Mouse (Mus musculus) kidney, adult 8-10 months (tissue): ENCODE data around the gene Hoxd11.
A peak's percentile ranks its signal among the peaks of the same experiment; 100 is the strongest.

Source experiments
- DNase-seq, 2 experiments: peaks; one replicate each; pipeline ENCODE4 v3.0.0; 2022

Hoxd11 gene

DNA sequence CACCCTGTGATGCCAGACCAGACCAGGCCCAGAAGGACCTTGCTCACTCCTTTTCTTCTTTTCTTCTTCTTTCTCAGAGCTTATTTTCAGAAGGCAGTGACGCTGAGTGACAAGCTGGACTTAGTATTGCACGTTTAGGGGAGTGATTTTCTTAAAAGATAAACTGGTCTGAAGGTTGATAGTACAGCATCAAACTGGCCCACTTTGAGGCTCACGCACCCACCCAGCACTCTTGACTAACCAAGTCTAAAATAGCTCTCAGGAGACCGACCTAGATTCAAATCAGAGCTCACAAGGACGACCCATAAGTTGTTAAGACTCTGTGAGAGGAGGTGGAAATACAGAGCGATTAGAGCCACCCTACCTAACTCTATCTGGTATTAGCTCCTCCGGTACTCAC is 12.9 kb upstream of the Hoxd11 start:
- DNase-seq = no peak

DNA sequence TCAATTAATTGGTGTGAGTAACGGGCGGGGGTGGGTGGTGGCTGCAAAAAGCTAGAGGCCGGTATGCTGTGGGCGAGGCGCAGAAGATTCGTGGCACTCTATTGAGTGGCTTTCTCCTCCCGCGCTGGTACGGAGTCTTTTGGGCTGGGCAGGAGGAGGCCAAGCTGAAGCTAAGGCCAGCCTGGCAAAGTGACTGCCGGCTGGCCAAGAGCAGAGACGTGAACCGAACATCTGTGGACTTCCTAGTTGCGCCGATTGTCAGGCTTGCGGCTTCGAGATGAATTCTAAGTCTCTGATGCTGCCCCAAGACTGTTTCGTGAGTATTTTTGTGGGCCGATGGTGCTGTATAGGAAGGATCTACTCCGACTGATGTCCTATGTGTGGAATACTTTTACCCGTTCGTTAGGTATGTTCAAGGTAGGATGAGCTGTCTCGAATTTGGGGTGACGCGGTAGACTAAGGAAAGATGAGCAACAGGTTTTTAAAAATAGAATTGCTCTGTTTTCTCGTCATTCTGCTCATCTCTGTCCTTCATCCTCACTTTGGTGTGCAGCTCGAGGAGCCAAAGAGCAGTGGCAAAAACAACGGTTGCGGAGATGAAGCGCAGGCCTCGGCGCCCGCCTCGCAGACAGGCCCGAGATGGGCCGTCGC is 12.0 kb upstream of the Hoxd11 start:
- DNase-seq = no peak

DNA sequence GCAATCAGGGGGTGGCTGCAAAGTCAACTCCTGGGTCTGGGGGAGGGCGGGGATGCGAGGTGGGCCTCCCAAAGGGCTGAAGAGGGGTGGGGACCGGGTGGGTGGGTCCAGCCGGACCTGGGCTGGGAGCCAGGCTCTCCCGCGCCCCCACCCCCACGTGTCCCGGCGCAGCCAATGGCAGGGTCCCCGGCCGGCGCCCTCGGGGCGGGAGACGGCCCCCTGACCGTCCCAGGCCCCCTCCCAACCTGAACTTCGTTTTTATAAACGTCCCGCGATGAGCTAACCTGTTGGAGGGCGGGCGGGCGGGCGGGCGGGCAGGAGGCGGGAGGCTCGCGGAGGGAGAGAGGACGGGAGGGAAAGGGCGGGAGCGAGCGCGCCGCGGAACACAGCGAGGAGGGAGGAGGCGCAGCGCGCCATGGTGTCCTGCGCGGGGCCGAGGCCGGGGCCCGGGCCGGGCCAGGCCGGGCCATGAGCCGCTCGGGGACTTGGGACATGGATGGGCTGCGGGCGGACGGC is 11.5 kb upstream of the Hoxd11 start, which contains the start of gene Hoxd13:
Gene Hoxd13, plus strand, starts transcription at position 469 of the 516 bp plus-strand sequence.
- no peak for DNase-seq

DNA sequence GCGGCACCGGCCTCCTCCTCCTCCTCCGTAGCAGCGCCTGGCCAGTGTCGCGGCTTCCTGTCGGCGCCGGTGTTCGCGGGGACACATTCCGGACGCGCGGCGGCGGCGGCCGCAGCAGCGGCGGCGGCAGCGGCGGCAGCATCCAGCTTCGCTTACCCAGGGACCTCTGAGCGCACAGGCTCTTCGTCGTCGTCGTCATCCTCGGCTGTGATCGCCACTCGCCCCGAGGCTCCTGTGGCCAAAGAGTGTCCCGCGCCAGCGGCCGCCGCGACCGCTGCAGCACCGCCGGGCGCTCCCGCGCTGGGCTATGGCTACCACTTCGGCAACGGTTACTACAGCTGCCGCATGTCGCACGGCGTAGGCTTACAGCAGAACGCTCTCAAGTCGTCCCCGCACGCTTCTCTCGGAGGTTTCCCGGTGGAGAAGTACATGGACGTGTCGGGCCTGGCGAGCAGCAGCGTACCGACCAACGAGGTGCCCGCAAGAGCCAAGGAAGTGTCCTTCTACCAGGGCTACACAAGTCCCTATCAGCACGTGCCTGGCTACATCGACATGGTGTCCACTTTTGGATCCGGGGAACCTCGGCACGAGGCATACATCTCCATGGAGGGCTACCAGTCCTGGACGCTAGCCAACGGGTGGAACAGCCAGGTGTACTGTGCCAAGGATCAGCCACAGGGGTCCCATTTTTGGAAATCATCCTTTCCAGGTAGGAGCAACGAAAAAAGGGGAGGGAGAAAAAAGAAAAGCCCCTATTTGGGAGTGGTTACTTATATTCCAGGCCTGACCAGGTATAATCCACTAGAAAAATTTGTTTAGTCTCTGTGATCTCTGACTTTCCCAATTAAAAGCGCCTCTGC is 10.8 kb upstream of the Hoxd11 start:
- DNase-seq = no peak

DNA sequence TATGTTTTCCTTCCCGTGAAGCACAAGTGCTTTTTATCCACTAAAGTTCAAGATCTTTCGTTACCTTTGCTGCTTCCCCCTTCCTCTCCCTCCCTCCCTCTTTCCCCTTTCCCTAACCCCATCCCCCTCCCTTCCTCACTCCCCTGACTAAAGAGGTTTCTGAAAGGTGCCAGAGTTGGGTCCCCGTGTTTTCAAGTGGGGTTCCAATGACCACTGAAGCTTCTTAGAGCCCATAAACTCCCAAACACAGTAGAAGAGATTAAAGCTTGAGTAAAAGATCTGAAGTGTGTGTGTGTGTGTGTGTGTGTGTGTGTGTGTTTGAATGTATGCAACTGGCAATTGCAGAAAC is 10.2 kb upstream of the Hoxd11 start:
- DNase-seq = no peak

DNA sequence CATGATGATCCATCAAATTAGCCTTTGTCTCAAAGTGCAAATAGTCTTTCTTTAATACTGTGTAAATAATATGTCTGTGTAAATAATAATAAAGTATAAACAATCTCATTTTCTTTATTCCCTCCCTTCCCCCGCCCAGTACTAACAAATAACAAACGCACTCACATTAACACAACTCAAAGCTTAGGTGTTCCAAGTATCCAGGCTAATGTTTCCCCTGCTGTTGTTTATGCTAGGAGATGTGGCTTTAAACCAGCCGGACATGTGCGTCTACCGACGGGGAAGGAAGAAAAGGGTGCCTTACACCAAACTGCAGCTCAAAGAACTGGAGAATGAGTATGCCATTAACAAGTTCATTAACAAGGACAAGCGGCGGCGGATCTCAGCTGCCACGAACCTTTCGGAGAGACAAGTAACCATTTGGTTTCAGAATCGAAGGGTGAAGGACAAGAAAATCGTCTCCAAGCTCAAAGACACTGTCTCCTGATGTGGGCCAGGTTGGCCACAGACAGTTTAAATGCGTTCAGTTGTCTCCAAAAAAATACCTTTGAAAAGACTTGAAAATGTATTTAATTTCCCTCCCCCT is 9.6 kb upstream of the Hoxd11 start:
- no peak for DNase-seq

DNA sequence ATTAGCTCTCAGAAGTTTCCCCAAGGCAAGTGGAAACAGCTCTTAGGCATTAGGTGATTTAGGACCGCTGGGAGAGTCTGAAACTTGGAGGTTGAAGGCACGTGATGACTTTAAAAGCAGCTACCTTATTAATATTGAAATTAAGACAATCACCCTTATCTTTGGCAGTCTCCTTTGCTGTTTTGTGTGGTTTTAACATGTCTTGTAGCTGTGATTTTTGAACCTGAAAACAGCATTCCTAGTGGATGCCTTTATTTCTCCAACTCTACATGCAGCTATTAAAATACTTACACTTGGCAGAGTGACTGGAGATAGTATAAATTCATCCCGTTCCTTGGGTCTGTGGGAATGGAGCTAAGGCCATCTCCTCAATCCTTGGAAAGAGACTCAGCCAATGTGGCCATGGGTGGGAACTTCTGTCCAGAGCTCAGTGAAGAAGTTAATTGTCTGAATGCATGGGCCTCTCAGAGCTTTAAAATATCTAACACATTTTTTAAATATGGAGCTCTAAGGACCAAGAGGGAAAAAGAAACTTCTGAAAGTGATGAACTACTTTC is 8.6 kb upstream of the Hoxd11 start:
- no peak for DNase-seq

DNA sequence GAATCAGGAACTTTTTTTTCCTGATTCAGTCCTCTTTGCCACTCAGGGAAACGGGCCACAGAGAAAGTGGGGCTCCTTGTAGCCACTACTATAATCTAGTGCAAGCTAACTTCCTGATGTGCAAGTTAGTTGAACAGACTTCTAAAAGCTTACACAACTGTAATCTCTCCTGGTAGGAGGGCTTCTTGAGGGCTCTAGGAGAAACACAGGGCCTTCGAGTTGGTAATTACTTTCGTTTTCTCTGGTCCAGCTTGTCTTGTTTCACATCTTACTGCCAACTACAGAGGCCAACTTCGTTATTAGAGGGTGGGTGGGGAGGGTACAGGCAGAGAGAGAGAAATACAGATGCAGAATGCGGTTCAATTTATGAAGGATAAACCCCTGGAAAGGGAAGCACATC is 7.5 kb upstream of the Hoxd11 start:
- DNase-seq = no peak

DNA sequence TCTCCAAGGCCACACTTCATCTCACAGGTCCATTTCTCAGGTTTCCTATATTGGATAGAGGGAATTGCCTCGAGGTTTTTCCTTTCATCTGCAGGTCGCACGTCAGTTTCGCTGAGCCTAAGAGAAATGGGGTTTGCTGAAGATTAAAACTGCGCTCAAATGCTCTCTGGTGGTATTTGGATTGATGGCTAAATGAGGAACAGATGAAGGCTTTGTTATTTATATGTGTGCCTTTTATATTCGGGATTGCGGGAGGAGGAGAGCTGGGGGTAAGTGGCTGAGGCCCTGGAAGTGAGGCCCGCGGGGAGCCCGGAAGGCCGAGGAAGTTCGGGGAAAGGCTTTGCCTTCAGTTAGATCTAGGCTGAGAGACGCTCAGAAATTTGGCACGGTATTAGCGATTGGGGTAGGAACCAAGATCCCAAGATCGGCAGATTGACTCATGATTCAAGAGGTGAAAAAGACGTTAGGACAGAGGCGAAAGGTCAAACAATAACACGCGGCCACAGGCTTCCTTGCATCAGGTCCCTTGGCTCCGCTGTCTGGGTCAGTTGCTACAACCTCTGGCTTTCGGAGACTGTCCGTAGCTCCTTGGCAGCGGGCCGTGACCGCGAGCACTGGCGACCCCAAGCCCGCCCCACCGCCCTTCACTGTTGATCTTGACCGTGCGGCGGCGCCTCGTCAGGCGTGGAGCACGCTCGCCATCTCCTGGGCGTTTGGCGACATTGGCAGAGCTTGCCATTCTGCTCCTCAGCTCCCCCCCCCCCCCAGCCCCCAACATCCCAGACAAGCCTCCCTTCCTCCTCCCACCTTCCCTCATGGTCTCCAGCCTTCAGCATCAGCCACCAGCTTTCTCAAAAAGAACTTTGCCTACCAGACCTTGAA is 6.6 kb upstream of the Hoxd11 start:
- peak in 1 of 2 experiments; percentile 46 for DNase-seq

DNA sequence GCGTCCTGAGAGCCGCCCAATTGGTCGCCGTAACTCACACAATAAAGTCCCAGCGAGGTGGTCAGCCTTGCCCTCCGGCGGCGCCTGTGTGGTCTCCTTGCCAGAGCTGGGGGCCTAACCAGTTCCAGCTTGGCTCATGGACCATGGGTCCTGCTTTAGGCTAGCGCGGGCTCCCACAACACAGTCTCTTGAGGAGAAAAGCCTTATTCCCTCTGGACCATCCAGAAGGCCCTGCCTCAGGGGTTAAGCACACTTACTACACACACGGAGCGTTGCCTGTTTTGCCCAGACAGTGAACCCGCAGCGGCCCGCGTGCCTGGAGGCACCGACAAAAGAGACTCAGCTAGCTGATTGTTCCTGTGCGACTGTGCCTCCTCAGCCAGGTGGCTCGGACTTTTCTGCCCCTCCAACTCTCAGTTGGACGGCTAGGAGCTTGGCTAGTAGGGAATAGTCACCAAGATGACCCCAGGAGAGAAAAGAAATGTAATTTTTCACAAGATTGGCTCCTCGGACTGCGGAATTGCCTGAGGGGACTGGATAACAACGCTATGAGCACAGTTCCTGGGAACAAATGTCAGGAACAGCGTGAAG is 5.4 kb upstream of the Hoxd11 start:
- peak in 1 of 2 experiments; percentile 0 for DNase-seq

DNA sequence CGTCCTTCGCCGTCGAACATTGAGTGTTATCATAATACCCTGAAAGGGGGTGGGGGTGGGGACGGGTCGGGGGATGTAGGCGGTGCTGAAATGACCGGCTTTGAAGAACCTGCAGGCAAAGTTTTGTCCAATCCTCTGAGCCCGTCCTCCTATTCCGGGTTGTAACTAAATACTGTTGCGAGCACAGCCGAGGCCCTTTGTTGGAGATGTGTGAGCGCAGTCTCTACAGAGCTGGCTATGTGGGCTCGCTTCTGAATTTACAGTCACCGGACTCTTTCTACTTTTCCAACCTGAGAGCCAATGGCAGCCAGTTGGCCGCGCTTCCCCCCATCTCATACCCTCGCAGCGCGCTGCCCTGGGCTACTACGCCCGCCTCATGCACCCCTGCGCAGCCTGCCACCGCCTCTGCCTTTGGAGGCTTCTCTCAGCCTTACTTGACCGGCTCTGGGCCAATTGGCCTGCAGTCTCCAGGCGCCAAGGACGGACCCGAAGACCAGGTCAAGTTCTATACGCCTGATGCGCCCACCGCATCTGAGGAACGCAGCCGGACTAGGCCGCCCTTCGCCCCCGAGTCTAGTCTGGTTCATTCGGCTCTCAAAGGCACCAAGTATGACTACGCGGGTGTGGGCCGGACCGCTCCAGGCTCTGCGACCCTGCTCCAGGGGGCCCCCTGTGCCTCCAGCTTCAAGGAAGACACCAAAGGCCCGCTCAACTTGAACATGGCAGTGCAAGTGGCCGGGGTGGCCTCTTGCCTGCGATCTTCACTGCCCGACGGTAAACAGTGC is 4.3 kb upstream of the Hoxd11 start, which contains the start of gene Hoxd12:
Gene Hoxd12, plus strand, starts transcription at position 133 of the 785 bp plus-strand sequence.
- DNase-seq = no peak

DNA sequence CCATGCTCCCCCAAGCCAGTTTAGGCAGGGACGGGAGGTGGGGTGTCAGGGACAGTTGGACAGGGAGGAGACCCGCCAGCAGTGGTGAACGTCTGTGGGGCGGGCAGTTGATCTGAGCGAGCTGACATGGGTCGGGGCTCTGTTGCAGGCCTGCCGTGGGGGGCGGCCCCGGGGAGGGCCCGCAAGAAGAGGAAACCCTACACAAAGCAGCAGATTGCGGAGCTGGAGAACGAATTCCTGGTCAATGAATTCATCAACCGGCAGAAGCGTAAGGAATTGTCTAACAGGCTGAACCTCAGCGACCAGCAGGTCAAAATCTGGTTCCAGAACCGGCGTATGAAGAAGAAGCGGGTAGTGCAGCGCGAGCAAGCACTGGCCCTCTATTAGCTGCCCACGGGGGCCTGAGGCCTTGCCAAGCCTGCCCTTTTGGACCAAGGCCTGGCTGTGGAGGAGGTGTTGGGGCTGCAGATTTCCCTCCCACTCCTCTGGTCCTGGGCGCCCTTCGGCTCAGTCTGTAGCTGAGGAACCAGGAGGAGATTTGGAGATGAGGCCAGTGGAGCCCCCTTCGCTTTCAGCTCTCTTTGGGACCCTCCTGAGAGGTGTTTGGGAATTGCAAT is 3.6 kb upstream of the Hoxd11 start:
- DNase-seq = no peak

DNA sequence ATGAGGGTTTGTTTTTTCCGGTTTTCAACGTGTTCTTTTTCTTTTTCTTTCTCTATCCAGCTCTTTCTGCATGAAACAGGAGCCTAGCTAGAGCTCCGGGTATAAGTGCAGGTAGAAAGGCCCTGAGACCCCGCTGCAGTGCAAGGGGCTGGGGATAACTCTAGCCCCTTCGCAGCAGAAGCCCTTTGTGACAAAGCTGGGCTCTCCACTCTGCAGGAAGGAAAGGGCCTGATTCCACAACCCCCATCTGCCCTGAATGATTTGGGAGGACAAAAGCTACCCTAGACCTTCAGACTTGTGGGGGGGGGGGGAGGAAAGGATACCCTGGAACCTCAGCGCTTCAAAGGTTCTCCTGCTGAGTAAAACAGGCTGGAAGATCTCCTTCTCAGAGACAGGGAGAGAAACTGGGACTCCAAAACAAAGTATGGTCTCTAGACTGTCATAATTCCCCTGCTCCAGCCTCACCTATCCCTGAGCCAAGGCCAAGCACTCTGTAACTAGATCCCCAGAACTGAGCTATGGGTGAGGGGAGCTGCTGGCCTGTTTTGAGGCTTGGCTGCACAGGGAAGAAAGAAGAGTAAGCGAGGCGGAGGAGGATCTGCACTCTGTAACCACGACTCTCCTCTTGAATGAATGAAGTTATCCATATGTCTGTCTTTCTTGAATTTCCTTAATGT is 2.8 kb upstream of the Hoxd11 start:
- DNase-seq = no peak

DNA sequence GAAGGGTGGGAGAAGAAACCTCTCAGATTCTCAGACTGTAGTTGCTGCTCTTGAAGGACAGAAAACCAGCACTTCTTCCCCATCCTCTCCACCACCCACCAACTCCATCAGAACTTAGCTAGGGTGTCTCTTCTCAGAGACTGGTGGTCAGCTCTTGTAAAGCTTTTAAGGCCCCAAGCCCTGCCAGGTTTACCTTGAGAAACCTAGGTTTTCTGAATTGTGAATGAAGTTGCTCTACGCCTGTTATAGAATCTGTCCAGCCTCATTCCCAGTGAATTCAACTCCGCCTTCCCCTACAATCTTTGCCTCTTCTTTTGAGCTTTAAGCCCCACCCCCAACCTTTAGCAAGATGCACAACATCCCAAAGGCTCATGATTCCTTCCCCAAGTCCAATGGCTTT is 2.3 kb upstream of the Hoxd11 start:
- DNase-seq = no peak

DNA sequence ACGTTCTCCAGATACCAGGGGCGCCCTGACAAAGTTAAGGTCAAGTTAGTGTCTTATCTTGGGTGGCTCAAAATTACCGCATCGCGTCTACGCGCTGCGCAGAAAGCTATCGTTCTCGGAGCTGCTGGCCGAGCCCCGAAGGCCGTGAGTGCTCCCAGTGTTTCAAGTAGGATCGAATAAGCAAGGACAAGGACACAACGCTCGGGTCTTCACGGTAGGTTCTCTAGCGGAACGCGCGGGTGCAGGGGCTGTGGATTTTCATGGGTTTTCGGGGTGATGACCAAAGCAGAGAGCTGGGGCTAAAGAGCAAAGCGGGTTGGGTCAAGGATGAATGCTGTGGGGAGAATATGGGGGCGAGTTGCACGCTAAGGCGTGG is 227 bp downstream of the Hoxd11 start:
- DNase-seq = no peak

DNA sequence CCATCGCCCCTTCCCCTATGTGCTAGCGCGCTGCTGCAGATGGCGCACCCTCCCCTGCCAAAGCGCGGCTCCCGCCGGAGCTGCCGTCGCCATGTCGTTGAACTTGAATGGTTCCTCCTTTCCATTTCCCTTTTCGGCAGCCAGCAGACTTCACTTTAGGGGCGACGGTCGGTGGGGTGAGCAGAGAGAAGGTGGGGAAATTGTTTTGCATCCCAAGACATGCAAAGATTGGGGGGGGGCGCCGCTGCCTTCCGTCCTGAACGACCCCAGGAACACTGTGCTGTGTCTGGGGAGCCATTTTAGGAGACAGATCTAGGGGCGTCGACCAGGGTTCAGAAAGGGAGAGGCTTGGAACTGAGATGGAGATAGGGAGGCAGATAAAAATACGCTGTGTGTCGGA is 623 bp downstream of the Hoxd11 start:
- DNase-seq = no peak

DNA sequence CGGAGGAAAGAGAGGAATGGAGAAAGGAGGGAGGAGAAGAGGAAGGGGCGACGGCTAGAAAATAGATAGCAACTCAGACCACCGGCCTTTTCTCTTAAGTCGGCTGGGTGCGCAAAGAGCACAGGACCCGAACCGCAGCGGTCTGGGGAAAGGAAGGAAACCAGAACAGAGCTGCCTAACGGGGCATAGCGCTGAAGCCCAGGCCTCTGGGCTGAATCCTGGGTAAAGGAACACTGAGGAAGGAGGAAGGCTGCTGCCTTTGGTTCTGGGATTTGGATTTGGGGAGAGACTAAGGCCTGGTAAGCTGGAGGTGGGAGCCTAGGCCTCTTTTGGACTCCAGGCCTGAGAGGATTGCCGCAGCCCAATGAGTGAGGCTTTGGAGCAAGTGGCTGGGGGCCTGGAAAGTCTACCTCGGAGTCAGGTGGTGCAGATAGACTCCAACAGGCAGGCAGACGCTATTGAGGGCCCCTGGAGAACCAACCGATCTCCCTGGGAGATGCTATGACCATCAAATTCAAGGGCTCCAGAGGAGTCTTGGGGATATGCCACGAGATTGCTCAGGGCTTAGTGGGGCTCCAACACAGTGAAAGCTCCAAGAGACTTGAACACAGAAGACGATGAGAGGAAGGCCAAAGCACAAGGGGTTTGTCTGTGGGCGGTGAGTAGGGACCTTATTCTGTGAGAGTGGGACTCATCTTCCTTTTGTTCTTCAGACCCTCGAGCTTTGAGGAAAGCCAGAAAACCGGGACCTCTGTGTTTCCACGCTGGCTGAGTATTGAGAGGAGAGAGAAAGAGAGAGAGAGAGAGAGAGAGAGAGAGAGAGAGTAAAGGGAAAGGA is 1.4 kb downstream of the Hoxd11 start:
- DNase-seq = no peak

DNA sequence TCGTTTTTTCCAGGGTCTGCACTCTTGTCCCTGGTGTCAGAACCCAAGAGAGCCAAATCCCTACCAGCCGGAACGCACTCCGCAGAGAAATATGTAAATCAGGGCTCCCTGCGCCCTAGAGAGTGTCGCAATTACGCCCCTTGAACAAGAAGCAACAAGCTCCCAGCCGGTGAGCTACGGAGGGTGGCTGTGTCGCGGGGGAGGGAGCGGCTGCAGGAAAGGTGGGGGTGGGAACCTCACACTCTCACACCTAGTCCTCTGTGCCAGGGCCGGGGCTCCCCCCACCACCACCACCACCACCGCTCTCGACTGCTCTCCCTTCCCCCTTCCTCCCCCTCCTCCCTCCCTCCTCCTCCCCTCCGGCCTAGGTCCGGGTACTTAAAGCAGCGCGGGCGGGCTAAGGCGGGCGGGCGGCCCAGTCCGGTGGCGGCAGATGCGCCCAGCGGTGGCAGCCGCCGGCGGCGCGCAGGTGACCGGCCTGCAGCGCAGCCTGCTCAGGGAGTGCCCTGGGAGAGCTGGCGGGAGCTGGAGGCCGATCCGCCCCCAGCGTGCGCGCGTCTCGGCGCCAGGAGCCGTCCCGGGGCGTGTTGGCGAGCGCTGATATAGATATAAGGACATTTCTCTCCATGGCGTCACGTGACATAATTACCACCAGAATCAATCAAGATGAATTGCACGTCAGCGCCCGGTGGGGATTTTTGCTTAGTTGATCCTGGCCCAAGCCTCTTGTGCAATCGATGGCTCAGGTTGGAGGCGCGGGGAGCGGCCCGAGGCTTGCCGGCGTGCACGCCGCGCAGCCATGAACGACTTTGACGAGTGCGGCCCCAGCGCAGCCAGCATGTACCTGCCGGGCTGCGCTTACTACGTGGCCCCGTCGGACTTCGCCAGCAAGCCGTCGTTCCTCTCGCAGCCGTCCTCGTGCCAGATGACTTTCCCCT is 2.5 kb downstream of the Hoxd11 start:
- no peak for DNase-seq
